Comparison of ENCODE assay signal across 25 mouse cellular contexts in genomic region chr9:75563622-75564021, GRCm38 (mm10). TPM values are rescaled to one million over a fixed set of nuclear protein-coding genes. Genes with fewer than 3 reads are reported as not detected.
A peak's percentile ranks its signal among the peaks of the same experiment; 100 is the strongest.
DNase-seq lines count a peak whose midpoint lies in the region; ATAC-seq lines count a peak whose summit lies in the region.
"Had no signal": no experiment of that assay in that cellular context is flagged by ENCODE, and none has a peak within 500 bp of the region (broad histone marks: within the 10 kb centered on the region; RNA-seq: fewer than 3 reads in every experiment).

No protein-coding gene starts in this region.

- peak overlapping the region; percentile 29; the same call in 1 of the 2 replicates for H3K4me2 ChIP-seq in liver, embryonic 16.5 days (ENCODE audit: low read depth, low read length)
- H3K4me2 ChIP-seq: embryonic facial prominence, embryonic 13.5 days; limb, embryonic 13.5 days; lung, embryonic 14.5 days; midbrain, embryonic 12.5 days; neural tube, embryonic 15.5 days had no signal

- H3K4me3 ChIP-seq in megakaryocyte, embryonic 14.5 days (replicated peaks), result peak overlapping the region; percentile 67
- H3K4me3 ChIP-seq in liver, embryonic 16.5 days (ENCODE audit: low read depth, low read length), result no peak overlapping the region
- no peak overlapping the region for H3K4me3 ChIP-seq in hindbrain, embryonic 10.5 days
- H3K4me3 ChIP-seq: embryonic facial prominence, embryonic 13.5 days; limb, embryonic 13.5 days; midbrain, embryonic 12.5 days; neural tube, embryonic 15.5 days had no signal

- peak; percentile 16 for DNase-seq in liver
- no peak for DNase-seq in frontal cortex, postnatal 14 days (ENCODE audit: low spot score in 2 of 2)
- DNase-seq in hindbrain, embryonic 10.5 days (ENCODE audit: low spot score), result no peak
- DNase-seq in spleen, postnatal 36 days (ENCODE audit: low spot score in 2 of 2), result no peak
- DNase-seq: adrenal gland, postnatal 10 days; cerebellum, adult 8-10 months; cerebellum, postnatal 36 days; embryo, embryonic 11 days; gastrocnemius, postnatal 36 days; heart, postnatal 4 days; kidney, postnatal 25 days; lung, embryonic 14.5 days; lung, postnatal 4 days; right cerebral cortex, adult 18-20 months; thymus, adult 18-20 months; thymus, postnatal 4 days had no signal

- no peak for ATAC-seq in megakaryocyte, adult 5-6 weeks (ENCODE audit: poor library complexity, severe bottlenecking)
- ATAC-seq in liver, embryonic 16.5 days (ENCODE audit: low read depth), result peak; percentile 42
- ATAC-seq: hindbrain, embryonic 16.5 days; intestine, embryonic 16.5 days had no signal

- peaks cover 9% of the 10 kb centered on the region for H3K27me3 ChIP-seq in megakaryocyte, embryonic 14.5 days (replicated peaks)
- no peaks in the 10 kb centered on the region for H3K27me3 ChIP-seq in liver, embryonic 16.5 days (ENCODE audit: control insufficient read depth, insufficient read depth, low read depth, low read length)
- H3K27me3 ChIP-seq in hindbrain, embryonic 10.5 days (ENCODE audit: insufficient read depth, poor library complexity, severe bottlenecking), result no peaks in the 10 kb centered on the region
- H3K27me3 ChIP-seq: embryonic facial prominence, embryonic 13.5 days; limb, embryonic 13.5 days; midbrain, embryonic 12.5 days; neural tube, embryonic 15.5 days had no signal

- H3K9ac ChIP-seq in liver, embryonic 16.5 days (ENCODE audit: low read depth, low read length), result no peak overlapping the region
- H3K9ac ChIP-seq: embryonic facial prominence, embryonic 13.5 days; limb, embryonic 13.5 days; lung, embryonic 14.5 days; midbrain, embryonic 12.5 days; neural tube, embryonic 15.5 days had no signal

- no peaks in the 10 kb centered on the region for H3K36me3 ChIP-seq in megakaryocyte, embryonic 14.5 days (replicated peaks; ENCODE audit: low read length)
- no peaks in the 10 kb centered on the region for H3K36me3 ChIP-seq in liver, embryonic 16.5 days (ENCODE audit: control insufficient read depth, insufficient read depth)
- no peaks in the 10 kb centered on the region for H3K36me3 ChIP-seq in hindbrain, embryonic 10.5 days
- H3K36me3 ChIP-seq: embryonic facial prominence, embryonic 13.5 days; limb, embryonic 13.5 days; midbrain, embryonic 12.5 days; neural tube, embryonic 15.5 days had no signal

- H3K27ac ChIP-seq in liver, embryonic 16.5 days (ENCODE audit: low read length), result no peak overlapping the region
- no peak overlapping the region for H3K27ac ChIP-seq in hindbrain, embryonic 10.5 days
- H3K27ac ChIP-seq: embryonic facial prominence, embryonic 13.5 days; limb, embryonic 13.5 days; midbrain, embryonic 12.5 days; neural tube, embryonic 15.5 days had no signal

- no peaks in the 10 kb centered on the region for H3K9me3 ChIP-seq in megakaryocyte, embryonic 14.5 days
- H3K9me3 ChIP-seq in liver, embryonic 16.5 days (replicated peaks; ENCODE audit: control insufficient read depth, low read length), result no peaks in the 10 kb centered on the region
- H3K9me3 ChIP-seq in hindbrain, embryonic 10.5 days, result no peaks in the 10 kb centered on the region
- H3K9me3 ChIP-seq: embryonic facial prominence, embryonic 13.5 days; limb, embryonic 13.5 days; midbrain, embryonic 12.5 days; neural tube, embryonic 15.5 days had no signal

- 27% methylated on average over 6 of the region's 6 CpGs for WGBS in liver, embryonic 16.5 days (ENCODE audit: insufficient replicate concordance)
- WGBS in hindbrain, embryonic 10.5 days, result 87% methylated on average over 6 of the region's 6 CpGs

- peaks cover 46% of the 10 kb centered on the region for H3K4me1 ChIP-seq in megakaryocyte, embryonic 14.5 days
- peaks cover 13% of the 10 kb centered on the region for H3K4me1 ChIP-seq in liver, embryonic 16.5 days (ENCODE audit: control insufficient read depth, low read depth, low read length)
- H3K4me1 ChIP-seq in hindbrain, embryonic 10.5 days (replicated peaks), result peaks cover 6% of the 10 kb centered on the region

RNA-seq across cellular contexts. Expression of gene Tmod3, which starts 4.2 kb away (rescaled TPM):
- 3.0 and 11.0 TPM in 2 replicates for polyA plus RNA-seq in megakaryocyte, embryonic 14.5 days (2012; ENCODE audit: insufficient read depth, low replicate concordance)
- 100 and 101 TPM in 2 replicates for total RNA-seq in megakaryocyte, adult 5-6 weeks (2015)
- 102 and 121 TPM in 2 replicates for total RNA-seq in megakaryocyte, adult 5-6 weeks (2017)
- polyA plus RNA-seq in liver, embryonic 16.5 days (2015; fragmentation: Nextera tagmentation; extraction: Ambion mirVana), result 26.2 and 28.2 TPM in 2 replicates
- 83.8 and 101 TPM in 2 replicates for polyA plus RNA-seq in hindbrain, embryonic 10.5 days (2016; fragmentation: Nextera tagmentation; extraction: Ambion mirVana)

RNA-seq across cellular contexts. Expression of gene Tmod2, which starts 47.5 kb away (rescaled TPM):
- polyA plus RNA-seq in megakaryocyte, embryonic 14.5 days (2012; ENCODE audit: insufficient read depth, low replicate concordance), result not detected in 2 replicates
- total RNA-seq in megakaryocyte, adult 5-6 weeks (2015), result not detected in 2 replicates
- 0.41 TPM in 1 of 2 replicates, not detected in the other for total RNA-seq in megakaryocyte, adult 5-6 weeks (2017)
- polyA plus RNA-seq in liver, embryonic 16.5 days (2015; fragmentation: Nextera tagmentation; extraction: Ambion mirVana), result 0.14 and 0.28 TPM in 2 replicates
- 36.5 and 48.4 TPM in 2 replicates for polyA plus RNA-seq in hindbrain, embryonic 10.5 days (2016; fragmentation: Nextera tagmentation; extraction: Ambion mirVana)

Comparison
In these comparisons a context has a peak if more than half of its experiments do, and no peak if none do; other contexts are left out.
1. RNA of gene Tmod2, which starts 47.5 kb away (polyA plus RNA-seq): 36.5 to 48.4 TPM in hindbrain, embryonic 10.5 days; 0.14 to 0.28 TPM in liver, embryonic 16.5 days and not detected in megakaryocyte, embryonic 14.5 days; every median in the first group is over 10 times any median in the second.